Mouse (Mus musculus): ENCODE results near the gene Pcsk4. TPM values are rescaled to one million over a fixed set of nuclear protein-coding genes. Genes with fewer than 3 reads are reported as not detected.

The Pcsk4 gene
- total and polyA plus RNA-seq, 3 experiments: 1.4 to 4.9 (median 1.8) TPM

DNA sequence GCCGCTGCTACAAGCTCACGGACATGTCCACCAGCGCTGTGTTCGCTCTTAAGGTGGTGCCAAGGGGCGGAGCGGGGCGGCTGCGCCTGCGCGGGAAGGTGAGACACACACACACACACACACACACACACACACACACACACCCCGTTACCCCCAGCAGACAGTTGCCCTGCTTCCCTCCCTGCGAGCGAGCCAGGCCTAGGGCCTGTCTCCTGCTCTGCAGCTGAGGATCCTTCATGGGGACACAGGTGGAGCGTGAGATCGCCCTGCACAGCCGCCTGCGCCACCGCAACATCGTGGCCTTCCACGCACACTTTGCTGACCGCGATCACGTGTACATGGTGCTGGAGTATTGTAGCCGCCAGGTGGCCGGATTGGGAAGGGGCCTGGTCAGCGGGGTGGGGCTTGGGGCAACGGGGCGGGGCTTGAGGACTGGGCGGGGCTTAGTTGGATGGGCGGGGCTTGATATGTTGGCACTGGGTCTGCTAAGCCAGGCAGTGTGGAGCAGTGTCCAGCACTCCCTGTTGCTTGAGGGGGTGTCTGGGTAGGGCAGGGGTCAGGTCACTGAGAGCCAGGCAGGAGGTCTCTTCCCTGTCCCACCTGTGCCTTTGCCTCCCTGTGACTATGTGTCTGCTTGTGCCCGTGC is 28.8 kb upstream of the Pcsk4 start:
- Histone ChIP-seq H3K27ac (no peak overlapping the region), H3K4me1 (ENCODE audit: control insufficient read depth, insufficient read depth, low read length) (no peaks in the 10 kb centered on the region), H3K79me2 (replicated peaks; ENCODE audit: control insufficient read depth, insufficient read depth, low read length) (no peaks in the 10 kb centered on the region), H3K27me3 (ENCODE audit: control insufficient read depth, insufficient read depth, low read length) (peaks cover 17% of the 10 kb centered on the region), H3K4me3 (no peak overlapping the region), H3K36me3 (ENCODE audit: control insufficient read depth, insufficient read depth, low read length) (no peaks in the 10 kb centered on the region), H3K9ac (ENCODE audit: low read depth, low read length) (peak overlapping the region; percentile 24)
- 8% methylated on average over 31 of the region's 31 CpGs for whole genome bisulfite sequencing
- intact Hi-C loops (cut with DNase I): no loop called here
- TF ChIP-seq POLR2A (IDR thresholded peaks at IDR 0.05; ENCODE audit: insufficient read depth, low read depth, low read length): no peak
- TF ChIP-seq CTCF (IDR thresholded peaks at IDR 0.05): no peak
- no peak for TF ChIP-seq EP300 (IDR thresholded peaks at IDR 0.05; ENCODE audit: insufficient read depth, low read depth, low read length)
- peak; percentile 35 to 45 for DNase-seq

DNA sequence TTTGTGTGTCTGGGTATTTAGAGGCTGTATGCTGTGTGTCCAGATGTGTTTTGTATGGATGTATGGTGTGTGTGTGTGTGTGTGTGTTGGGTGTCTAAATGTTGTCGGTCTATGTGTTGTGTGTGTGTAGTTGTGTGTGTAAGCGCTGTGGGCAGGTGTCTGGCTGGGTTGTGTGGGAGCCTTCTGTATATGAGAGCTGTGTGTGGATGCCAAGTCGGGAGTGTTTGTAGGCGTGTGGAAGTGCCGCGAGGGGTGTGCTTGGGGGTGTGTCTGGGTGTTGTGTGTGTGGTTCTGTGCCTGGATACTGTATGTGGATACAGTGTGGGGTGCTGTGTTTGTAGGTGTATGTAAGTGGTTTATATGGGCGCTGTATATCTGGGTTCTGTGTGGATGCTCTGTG is 28.0 kb upstream of the Pcsk4 start:
- H3K79me2 ChIP-seq (replicated peaks; ENCODE audit: control insufficient read depth, insufficient read depth, low read length): no peaks in the 10 kb centered on the region
- DNase-seq: no peak
- no peak overlapping the region for H3K9ac ChIP-seq (ENCODE audit: low read depth, low read length)
- no peak overlapping the region for H3K27ac ChIP-seq
- 29% methylated on average over 7 of the region's 7 CpGs for WGBS
- intact Hi-C loops (cut with DNase I): no loop called here
- TF ChIP-seq CTCF (IDR thresholded peaks at IDR 0.05) (no peak), EP300 (IDR thresholded peaks at IDR 0.05; ENCODE audit: insufficient read depth, low read depth, low read length) (no peak), POLR2A (IDR thresholded peaks at IDR 0.05; ENCODE audit: insufficient read depth, low read depth, low read length) (no peak)
- H3K36me3 ChIP-seq (ENCODE audit: control insufficient read depth, insufficient read depth, low read length): no peaks in the 10 kb centered on the region
- no peaks in the 10 kb centered on the region for H3K4me1 ChIP-seq (ENCODE audit: control insufficient read depth, insufficient read depth, low read length)
- no peak overlapping the region for H3K4me3 ChIP-seq
- H3K27me3 ChIP-seq (ENCODE audit: control insufficient read depth, insufficient read depth, low read length): peaks cover 17% of the 10 kb centered on the region

GRCm38 (mm10) chr10:80356737-80357136 is 27.4 kb upstream of the Pcsk4 start:
- Histone ChIP-seq H3K9ac (ENCODE audit: low read depth, low read length) (no peak overlapping the region), H3K36me3 (ENCODE audit: control insufficient read depth, insufficient read depth, low read length) (no peaks in the 10 kb centered on the region), H3K27me3 (ENCODE audit: control insufficient read depth, insufficient read depth, low read length) (peaks cover 17% of the 10 kb centered on the region), H3K4me1 (ENCODE audit: control insufficient read depth, insufficient read depth, low read length) (no peaks in the 10 kb centered on the region), H3K4me3 (no peak overlapping the region), H3K79me2 (replicated peaks; ENCODE audit: control insufficient read depth, insufficient read depth, low read length) (no peaks in the 10 kb centered on the region), H3K27ac (no peak overlapping the region)
- TF ChIP-seq CTCF (IDR thresholded peaks at IDR 0.05) (no peak), EP300 (IDR thresholded peaks at IDR 0.05; ENCODE audit: insufficient read depth, low read depth, low read length) (no peak), POLR2A (IDR thresholded peaks at IDR 0.05; ENCODE audit: insufficient read depth, low read depth, low read length) (no peak)
- 3% methylated on average over 34 of the region's 34 CpGs for WGBS
- DNase-seq: no peak
- intact Hi-C loops (cut with DNase I): no loop called here

DNA sequence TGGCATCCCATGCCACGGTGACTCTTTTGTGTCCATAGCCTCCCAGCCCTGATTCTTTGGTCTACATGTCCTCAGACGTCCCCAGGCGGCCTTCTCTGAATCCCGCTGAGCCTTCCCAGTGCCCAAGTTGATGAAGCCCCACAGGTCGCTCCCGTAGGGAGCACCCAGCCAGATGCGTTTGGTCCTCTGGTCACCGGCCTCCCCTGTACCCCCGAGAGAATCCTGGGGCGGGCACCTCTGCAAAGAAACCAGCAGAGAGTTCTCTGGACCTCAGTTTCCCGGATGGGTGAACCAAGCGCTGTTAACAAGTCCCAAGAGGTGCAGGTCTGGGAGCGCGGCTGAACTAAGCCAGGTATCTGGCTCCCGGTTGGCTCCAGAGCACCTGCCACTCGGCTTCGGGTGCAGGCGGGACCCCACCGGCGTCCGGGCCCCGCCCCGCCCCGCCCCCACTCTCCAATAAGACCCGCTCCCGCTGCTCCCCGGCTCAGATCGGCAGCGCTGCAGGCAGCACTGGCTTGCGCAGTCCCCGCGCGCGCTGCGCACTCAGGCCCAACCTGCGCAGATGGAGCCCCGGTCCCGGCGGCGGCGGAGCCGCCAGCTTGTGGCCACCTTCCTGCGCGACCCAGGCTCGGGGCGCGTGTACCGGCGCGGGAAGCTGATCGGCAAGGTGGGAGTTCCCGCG is 26.8 kb upstream of the Pcsk4 start, which contains the start of gene Plk5:
Gene Plk5, plus strand, starts transcription at position 459 of the 682 bp plus-strand sequence.
- Histone ChIP-seq H3K4me3 (no peak within 1 kb of the TSS), H3K27me3 (ENCODE audit: control insufficient read depth, insufficient read depth, low read length) (peaks cover 17% of the 10 kb centered on the region)

DNA sequence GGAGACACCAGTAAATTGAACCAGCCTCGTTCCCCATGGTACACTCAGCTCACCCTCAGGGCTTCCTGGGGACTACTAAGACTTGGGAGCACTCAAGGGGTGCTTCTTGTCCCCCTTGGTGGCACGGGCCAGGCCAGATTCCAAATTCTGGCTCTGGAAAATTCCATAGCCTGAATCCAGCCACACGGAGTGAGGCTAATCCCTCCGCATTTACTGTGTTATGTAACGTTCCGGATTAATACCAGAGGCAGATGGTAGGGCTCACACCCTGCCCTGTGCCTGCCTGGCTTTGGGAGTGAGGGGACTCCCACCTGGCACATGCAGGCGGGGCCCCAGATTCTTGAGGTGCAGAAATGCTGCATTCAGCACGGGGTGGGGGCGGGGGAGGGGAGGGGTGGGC is 26.1 kb upstream of the Pcsk4 start:
- Histone ChIP-seq H3K4me1 (ENCODE audit: control insufficient read depth, insufficient read depth, low read length) (no peaks in the 10 kb centered on the region), H3K79me2 (replicated peaks; ENCODE audit: control insufficient read depth, insufficient read depth, low read length) (no peaks in the 10 kb centered on the region), H3K36me3 (ENCODE audit: control insufficient read depth, insufficient read depth, low read length) (no peaks in the 10 kb centered on the region), H3K9ac (ENCODE audit: low read depth, low read length) (no peak overlapping the region), H3K27ac (no peak overlapping the region), H3K4me3 (no peak overlapping the region), H3K27me3 (ENCODE audit: control insufficient read depth, insufficient read depth, low read length) (peaks cover 17% of the 10 kb centered on the region)
- no peak for DNase-seq
- 30% methylated on average over 9 of the region's 9 CpGs for WGBS
- TF ChIP-seq EP300 (IDR thresholded peaks at IDR 0.05; ENCODE audit: insufficient read depth, low read depth, low read length): no peak
- no peak for TF ChIP-seq CTCF (IDR thresholded peaks at IDR 0.05)
- no peak for TF ChIP-seq POLR2A (IDR thresholded peaks at IDR 0.05; ENCODE audit: insufficient read depth, low read depth, low read length)
- intact Hi-C loops (cut with DNase I): no loop called here

More for the DNA sequence above, 26.8 kb upstream of the Pcsk4 start, which contains the start of gene Plk5:
- Histone ChIP-seq H3K9ac (ENCODE audit: low read depth, low read length) (no peak within 1 kb of the TSS), H3K79me2 (replicated peaks; ENCODE audit: control insufficient read depth, insufficient read depth, low read length) (no peaks in the 10 kb centered on the region), H3K36me3 (ENCODE audit: control insufficient read depth, insufficient read depth, low read length) (no peaks in the 10 kb centered on the region), H3K27ac (no peak within 1 kb of the TSS), H3K4me1 (ENCODE audit: control insufficient read depth, insufficient read depth, low read length) (no peaks in the 10 kb centered on the region)
- intact Hi-C loops (cut with DNase I): no loop called here
- 2% methylated on average over 53 of the region's 53 CpGs for WGBS
- DNase-seq: no peak
- TF ChIP-seq CTCF (IDR thresholded peaks at IDR 0.05) (no peak), EP300 (IDR thresholded peaks at IDR 0.05; ENCODE audit: insufficient read depth, low read depth, low read length) (no peak), POLR2A (IDR thresholded peaks at IDR 0.05; ENCODE audit: insufficient read depth, low read depth, low read length) (no peak)

DNA sequence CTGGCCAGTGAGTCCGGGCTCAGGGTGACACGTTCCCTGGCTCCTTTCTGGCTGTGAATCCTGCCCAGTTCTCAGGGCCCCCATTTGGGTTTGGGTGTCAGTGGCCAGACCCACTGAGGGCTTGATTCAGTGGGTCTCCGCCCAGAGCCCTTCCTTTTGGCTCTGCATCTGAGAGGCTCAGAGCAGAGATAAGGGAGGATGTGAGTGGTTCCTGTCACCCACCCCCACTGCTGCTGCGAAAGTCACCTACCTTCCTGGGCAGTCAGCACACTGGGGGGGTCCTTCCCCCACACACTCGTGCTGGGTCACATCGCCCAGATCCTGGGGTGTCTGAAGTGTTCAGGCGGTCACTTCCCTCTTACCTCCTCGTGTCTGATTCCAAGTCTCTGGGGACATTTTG is 23.4 kb upstream of the Pcsk4 start:
- WGBS: 42% methylated on average over 8 of the region's 8 CpGs
- intact Hi-C loops (cut with DNase I): no loop called here
- H3K27ac ChIP-seq: no peak overlapping the region
- H3K4me1 ChIP-seq (ENCODE audit: control insufficient read depth, insufficient read depth, low read length): no peaks in the 10 kb centered on the region
- H3K9ac ChIP-seq (ENCODE audit: low read depth, low read length): no peak overlapping the region
- H3K27me3 ChIP-seq (ENCODE audit: control insufficient read depth, insufficient read depth, low read length): peaks cover 15% of the 10 kb centered on the region
- no peak for DNase-seq
- no peak overlapping the region for H3K4me3 ChIP-seq
- no peak for TF ChIP-seq CTCF (IDR thresholded peaks at IDR 0.05)
- no peak for TF ChIP-seq EP300 (IDR thresholded peaks at IDR 0.05; ENCODE audit: insufficient read depth, low read depth, low read length)
- no peak for TF ChIP-seq POLR2A (IDR thresholded peaks at IDR 0.05; ENCODE audit: insufficient read depth, low read depth, low read length)
- no peaks in the 10 kb centered on the region for H3K79me2 ChIP-seq (replicated peaks; ENCODE audit: control insufficient read depth, insufficient read depth, low read length)
- H3K36me3 ChIP-seq (ENCODE audit: control insufficient read depth, insufficient read depth, low read length): no peaks in the 10 kb centered on the region
